Mouse (Mus musculus) brain, embryonic 14.5 days (tissue): Measurements from ENCODE around the gene Tle2.

Experiments
- CTCF ChIP-seq: fragments of 200-500 bp; IDR thresholded peaks from 2 replicates; pipeline ENCODE4 v1.5.1; 2012; ENCODE audit warnings: inconsistent platforms, mild to moderate bottlenecking, moderate library complexity, borderline replicate concordance; ENCODE audit not compliant: insufficient read depth, insufficient read length; ENCODE audit errors: extremely low read depth
- POLR2A ChIP-seq: fragments of 200-500 bp; IDR thresholded peaks from 2 replicates; pipeline ENCODE4 v1.6.1; 2012; ENCODE audit warnings: mild to moderate bottlenecking, inconsistent platforms, borderline replicate concordance; ENCODE audit not compliant: poor library complexity, insufficient read depth, insufficient read length, severe bottlenecking; ENCODE audit errors: extremely low read depth

DNA sequence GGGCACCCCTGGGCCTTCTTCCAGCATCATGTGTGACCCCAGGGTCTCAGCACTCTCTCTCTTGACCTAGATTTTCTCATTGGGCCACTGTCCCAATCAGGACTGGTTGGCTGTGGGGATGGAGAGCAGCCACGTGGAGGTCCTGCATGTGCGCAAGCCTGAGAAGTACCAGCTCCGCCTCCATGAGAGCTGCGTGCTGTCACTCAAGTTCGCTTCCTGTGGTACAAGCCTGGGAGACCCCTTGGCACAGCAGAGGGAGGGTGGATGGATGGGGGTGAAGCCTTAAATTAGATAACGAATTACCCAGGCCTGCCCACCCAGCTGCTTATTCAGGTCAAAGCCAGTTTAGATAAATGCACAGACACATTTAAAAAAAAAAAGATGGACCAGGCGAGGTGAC, 14.4 kb downstream of the Tle2 start:
- TF ChIP-seq POLR2A (no peak), CTCF (no peak)
